Mouse (Mus musculus) forebrain, postnatal 0 days (tissue): ENCODE data around the gene BC035947. TPM values are rescaled to one million over a fixed set of nuclear protein-coding genes. Genes with fewer than 3 reads are reported as not detected.

ENCODE experiments used
- ATAC-seq: fragments of 200-750 bp; cut with Nextera tagmentation; 2 replicates; pipeline ENCODE4 v1.8.0; 2017; ENCODE audit warnings: mild to moderate bottlenecking, moderate library complexity
- DNase-seq: peaks from one replicate; pipeline ENCODE4 v3.0.0-alpha.2; 2015
- H3K27ac ChIP-seq: fragments of 300-500 bp; sonication (generic); 2 replicates; pipeline ENCODE4 v1.5.1; 2014; ENCODE audit warnings: low read depth, mild to moderate bottlenecking, antibody characterized with exemption, low read length, moderate library complexity, mixed read lengths
- H3K27me3 ChIP-seq: fragments of 300-500 bp; sonication (generic); 2 replicates; pipeline ENCODE4 v1.6.1; 2014; ENCODE audit warnings: mild to moderate bottlenecking, low read length, mixed read lengths; ENCODE audit not compliant: insufficient read depth
- H3K36me3 ChIP-seq: fragments of 300-500 bp; sonication (generic); 2 replicates; pipeline ENCODE4 v1.6.1; 2014; ENCODE audit warnings: mild to moderate bottlenecking, moderate library complexity; ENCODE audit not compliant: insufficient read depth
- H3K4me1 ChIP-seq: fragments of 300-500 bp; sonication (generic); 2 replicates; pipeline ENCODE4 v1.6.1; 2014; ENCODE audit warnings: antibody characterized with exemption; ENCODE audit not compliant: insufficient read depth
- H3K4me2 ChIP-seq: fragments of 300-500 bp; sonication (generic); 2 replicates; pipeline ENCODE4 v1.6.1; 2014; ENCODE audit warnings: low read depth, mild to moderate bottlenecking, moderate library complexity
- H3K4me3 ChIP-seq: fragments of 300-500 bp; sonication (generic); 2 replicates; pipeline ENCODE4 v1.5.1; 2014; ENCODE audit warnings: low read depth, low read length, mixed read lengths
- H3K9ac ChIP-seq: fragments of 300-500 bp; sonication (generic); 2 replicates; pipeline ENCODE4 v1.6.1; 2014; ENCODE audit warnings: mild to moderate bottlenecking
- H3K9me3 ChIP-seq: fragments of 300-500 bp; sonication (generic); 2 replicates; pipeline ENCODE4 v1.6.1; 2016; ENCODE audit warnings: low read length
- CTCF ChIP-seq: sonication (generic); IDR thresholded peaks from 2 replicates; pipeline ENCODE4 v1.5.1; 2016; ENCODE audit warnings: antibody characterized with exemption, control low read depth, low read depth
- WGBS: fragments of 180-500 bp; shearing (Covaris S2); extraction: QIAGEN DNeasy Blood & Tissue Kit; methylation state at CpG from one replicate; pipeline ENCODE4 v1.1.7; 2014; 5-methylcytosine and 5-hydroxymethylcytosine counted together
- polyA plus RNA-seq: library from polyadenylated mRNA; unstranded; fragments of >200 nt; fragmentation: Nextera tagmentation; extraction: Ambion mirVana; gene quantifications from 2 replicates; pipeline ENCODE4 v1.2.1, GENCODE M21; 2015
- total RNA-seq: library from RNA; depleted of rRNA; stranded (reverse); fragments of >200 nt; gene quantifications from 2 replicates; pipeline ENCODE4 v1.2.3, GENCODE M21; 2014

BC035947 gene
- total and polyA plus RNA-seq, 2 experiments from 2014 or later: 0.40 to 1.5 TPM

DNA sequence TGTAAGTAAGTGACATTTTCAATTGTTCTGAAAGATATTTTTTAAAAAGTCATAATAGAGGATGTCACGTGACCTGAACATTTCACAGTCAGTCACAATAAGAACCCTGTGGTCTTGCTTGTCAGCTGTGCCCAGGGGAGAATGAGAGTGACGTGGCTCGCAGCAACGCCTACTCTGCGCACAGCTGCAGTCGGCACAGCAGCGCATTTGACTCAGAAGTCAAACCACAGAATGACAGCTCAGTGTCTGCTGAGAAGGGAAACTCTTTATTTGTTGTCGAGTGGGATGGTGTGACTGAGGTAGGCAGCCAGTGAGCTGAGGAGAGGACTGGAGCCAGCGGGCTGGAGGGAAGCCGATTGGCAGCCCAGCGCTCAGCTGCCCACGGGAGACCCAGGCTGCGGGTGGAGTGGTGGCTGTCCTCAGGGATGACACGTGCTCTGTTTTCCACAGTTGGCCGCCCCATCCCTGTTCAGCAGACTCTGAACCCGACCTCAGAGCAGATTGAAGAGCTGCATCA is 25.6 kb upstream of the BC035947 start:
- Histone ChIP-seq H3K9ac (peak overlapping the region; percentile 28; the same call in 1 of the 2 replicates), H3K4me2 (peak overlapping the region; percentile 51), H3K27me3 (no peaks in the 10 kb centered on the region), H3K36me3 (no peaks in the 10 kb centered on the region), H3K4me1 (no peaks in the 10 kb centered on the region), H3K27ac (no peak overlapping the region), H3K4me3 (peak overlapping the region; percentile 33), H3K9me3 (no peaks in the 10 kb centered on the region)
- peak; percentile 88 for ATAC-seq
- no peak for TF ChIP-seq CTCF
- WGBS: 33% methylated on average over 16 of the region's 16 CpGs
- peak; percentile 56 for DNase-seq

DNA sequence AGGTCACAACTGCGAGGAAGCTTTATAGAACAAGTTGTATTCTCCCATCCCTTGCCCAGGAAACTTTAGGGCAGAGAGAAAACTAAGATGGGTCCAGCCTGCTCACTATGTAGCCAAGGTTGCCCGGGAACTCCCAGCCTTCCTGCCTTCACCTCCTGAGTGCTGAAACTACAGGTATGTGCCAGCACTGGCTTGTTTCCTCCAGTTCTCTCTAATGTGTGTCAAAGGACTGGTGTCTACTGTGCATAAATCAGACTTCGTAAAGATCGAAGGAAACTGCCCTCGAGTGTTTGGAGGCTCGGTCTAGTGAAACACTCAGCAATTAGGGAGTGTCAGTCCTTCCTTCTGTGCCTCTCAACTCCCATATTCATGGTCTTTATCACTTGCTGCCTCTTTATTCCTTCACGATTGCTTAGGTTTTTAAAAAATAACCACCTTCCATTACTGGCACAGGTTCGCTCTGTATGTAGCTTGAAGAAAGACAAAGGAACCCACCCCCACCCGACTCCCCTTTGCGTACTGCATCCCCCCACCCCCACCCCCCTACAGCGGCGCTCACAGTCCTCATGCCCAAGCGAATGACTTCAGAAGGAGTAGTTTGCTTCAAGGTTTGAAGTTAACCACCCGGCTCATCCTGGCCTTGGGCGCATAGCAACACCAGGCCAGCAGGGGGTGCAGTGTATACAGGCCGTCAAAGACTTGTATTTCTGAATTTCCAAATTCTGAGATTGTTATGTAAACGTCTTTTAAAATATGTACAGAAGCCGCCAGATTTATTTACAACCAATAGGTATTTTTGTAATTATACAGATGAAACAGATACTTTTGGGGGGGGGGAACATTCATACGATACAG is 24.6 kb upstream of the BC035947 start:
- H3K36me3 ChIP-seq: no peaks in the 10 kb centered on the region
- H3K4me1 ChIP-seq: no peaks in the 10 kb centered on the region
- WGBS: 38% methylated on average over 19 of the region's 19 CpGs
- no peak overlapping the region for H3K9ac ChIP-seq
- H3K9me3 ChIP-seq: no peaks in the 10 kb centered on the region
- DNase-seq: peak; percentile 75
- H3K27ac ChIP-seq: no peak overlapping the region
- H3K4me2 ChIP-seq: peak overlapping the region; percentile 51
- peak; percentile 58; the same call in 1 of the 2 replicates for ATAC-seq
- no peak overlapping the region for H3K4me3 ChIP-seq
- TF ChIP-seq CTCF: peak; percentile 82
- no peaks in the 10 kb centered on the region for H3K27me3 ChIP-seq

DNA sequence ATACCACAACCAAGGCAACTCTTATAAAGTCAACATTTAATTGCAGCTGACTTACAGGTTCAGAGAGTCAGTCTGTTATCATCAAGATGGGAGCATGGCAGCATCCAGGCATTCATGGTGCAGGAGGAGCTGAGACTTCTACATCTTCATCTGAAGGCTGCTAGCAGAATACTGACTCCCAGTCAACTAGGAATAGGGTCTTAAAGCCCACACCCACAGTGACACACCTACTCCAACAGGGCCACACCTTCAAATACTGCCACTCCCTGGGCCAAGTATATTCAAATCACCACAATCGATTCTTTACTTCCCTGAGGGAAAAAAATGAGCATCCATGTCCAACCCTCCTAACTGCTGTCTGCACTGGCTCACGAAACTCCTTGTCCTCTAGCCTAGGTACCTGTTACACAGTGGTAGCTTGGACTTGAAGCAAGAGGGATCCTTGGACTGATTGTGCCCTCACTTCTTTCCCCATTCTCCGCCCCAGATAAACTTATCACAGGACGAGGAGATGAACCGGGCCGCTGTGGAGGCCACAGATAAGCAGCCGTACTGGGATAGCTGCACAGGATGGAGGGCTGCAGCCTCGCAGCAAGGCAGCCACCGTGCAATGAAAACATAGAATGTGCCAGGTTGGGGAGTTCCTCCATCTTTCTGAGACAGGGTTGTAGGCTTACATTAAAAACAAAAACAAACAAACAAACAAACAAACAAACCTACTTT is 22.6 kb upstream of the BC035947 start:
- Histone ChIP-seq H3K9me3 (no peaks in the 10 kb centered on the region), H3K9ac (no peak overlapping the region), H3K36me3 (no peaks in the 10 kb centered on the region), H3K4me3 (no peak overlapping the region), H3K4me2 (no peak overlapping the region), H3K27me3 (no peaks in the 10 kb centered on the region), H3K27ac (no peak overlapping the region), H3K4me1 (no peaks in the 10 kb centered on the region)
- DNase-seq: no peak
- ATAC-seq: no peak
- WGBS: 96% methylated on average over 9 of the region's 9 CpGs
- TF ChIP-seq CTCF: no peak

- Histone ChIP-seq H3K4me2 (no peak overlapping the region), H3K9ac (no peak overlapping the region), H3K27me3 (no peaks in the 10 kb centered on the region), H3K4me1 (no peaks in the 10 kb centered on the region), H3K36me3 (no peaks in the 10 kb centered on the region), H3K4me3 (no peak overlapping the region), H3K27ac (no peak overlapping the region), H3K9me3 (no peaks in the 10 kb centered on the region)
- no peak for ATAC-seq
- no peak for DNase-seq
- no peak for TF ChIP-seq CTCF
- WGBS: 88% methylated on average over 15 of the region's 15 CpGs
These were observed 20.3 kb upstream of the BC035947 start for GRCm38 (mm10) chr1:78532184-78532800.

GRCm38 (mm10) chr1:78530500-78531215 is 18.7 kb upstream of the BC035947 start:
- Histone ChIP-seq H3K27me3 (no peaks in the 10 kb centered on the region), H3K4me3 (no peak overlapping the region), H3K36me3 (no peaks in the 10 kb centered on the region), H3K4me1 (no peaks in the 10 kb centered on the region), H3K27ac (no peak overlapping the region), H3K9me3 (no peaks in the 10 kb centered on the region), H3K4me2 (no peak overlapping the region), H3K9ac (no peak overlapping the region)
- no peak for TF ChIP-seq CTCF
- 65% methylated on average over 7 of the region's 7 CpGs for WGBS
- peak; percentile 43; the same call in 1 of the 2 replicates for ATAC-seq
- peak; percentile 21 for DNase-seq

DNA sequence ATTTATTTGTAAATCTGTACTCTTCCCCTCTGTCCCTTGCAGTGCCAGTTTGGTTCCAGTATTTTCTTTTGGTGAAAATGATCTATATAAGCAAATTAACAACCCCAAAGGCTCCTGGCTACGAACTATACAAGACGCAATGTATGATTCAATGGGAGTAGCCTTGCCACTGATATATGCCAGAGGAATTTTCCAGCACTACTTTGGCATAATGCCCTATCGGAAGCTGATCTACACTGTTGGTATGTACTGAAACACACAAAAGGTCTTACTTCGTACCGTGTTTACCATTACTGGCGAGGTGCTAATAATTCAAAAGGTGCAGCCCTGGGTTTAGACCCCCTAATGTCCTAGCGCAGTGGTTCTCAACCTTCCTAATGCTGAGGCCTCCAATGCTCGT is 17.1 kb upstream of the BC035947 start:
- no peak for TF ChIP-seq CTCF
- DNase-seq: no peak

More for the DNA sequence above, 17.1 kb upstream of the BC035947 start:
- H3K27ac ChIP-seq: no peak overlapping the region
- no peak overlapping the region for H3K4me2 ChIP-seq
- H3K9ac ChIP-seq: no peak overlapping the region
- no peak for ATAC-seq
- no peaks in the 10 kb centered on the region for H3K36me3 ChIP-seq
- no peak overlapping the region for H3K4me3 ChIP-seq
- WGBS: 86% methylated on average over 8 of the region's 8 CpGs
- no peaks in the 10 kb centered on the region for H3K9me3 ChIP-seq
- H3K27me3 ChIP-seq: no peaks in the 10 kb centered on the region
- no peaks in the 10 kb centered on the region for H3K4me1 ChIP-seq
